Mouse (Mus musculus) lung, adult 2 months (tissue): ENCODE measurements around the gene Katna1. TPM values are rescaled to one million over a fixed set of nuclear protein-coding genes. Genes with fewer than 3 reads are reported as not detected.
"Not testable (repeated sequence)": the region's sequence is repeated elsewhere in the genome, so short reads cannot be mapped to it uniquely, and the experiment has no call there.

Experiments
- DNase-seq: peaks from one replicate; pipeline ENCODE4 v3.0.0; 2022
- H3K4me1 ChIP-seq: fragments of 200-500 bp; 2 replicates; pipeline ENCODE4 v1.6.1; 2011; ENCODE audit warnings: low read length; ENCODE audit not compliant: control insufficient read depth, insufficient read depth
- H3K4me3 ChIP-seq: fragments of 200-500 bp; replicated peaks from 2 replicates; pipeline ENCODE3; 2011; ENCODE audit warnings: low read depth, mild to moderate bottlenecking, control low read depth, low read length; ENCODE audit errors: extremely low read depth
- CTCF ChIP-seq: fragments of 200-500 bp; IDR thresholded peaks from 2 replicates; pipeline ENCODE4 v1.5.1; 2011; ENCODE audit warnings: mild to moderate bottlenecking, low read length, control low read depth; ENCODE audit not compliant: insufficient read depth
- POLR2A ChIP-seq: fragments of 200-500 bp; IDR thresholded peaks from 2 replicates; pipeline ENCODE4 v1.6.1; 2011; ENCODE audit warnings: low read depth, mild to moderate bottlenecking, control low read depth, low read length, borderline replicate concordance; ENCODE audit errors: extremely low read depth
- WGBS: fragments of 180-500 bp; shearing (Covaris S2); methylation state at CpG from one replicate; pipeline ENCODE4 v1.1.7; 2018; 5-methylcytosine and 5-hydroxymethylcytosine counted together
- polyA plus RNA-seq: library from polyadenylated mRNA; depleted of rRNA; stranded (reverse); fragments of >200 nt; gene quantifications from 2 replicates; pipeline ENCODE4 v1.2.3, GENCODE M21; 2012

Katna1 gene
- polyA plus RNA-seq, 1 experiment = 4.6 TPM

GRCm38 (mm10) chr10:7712506-7712905 lies 13.3 kb upstream of the Katna1 start:
- TF ChIP-seq CTCF = no peak
- no peak for TF ChIP-seq POLR2A
- 90% methylated on average over 13 of the region's 13 CpGs for WGBS
- no peak overlapping the region for H3K4me3 ChIP-seq
- no peaks in the 10 kb centered on the region for H3K4me1 ChIP-seq
- DNase-seq = no peak

- no peak overlapping the region for H3K4me3 ChIP-seq
- DNase-seq = no peak
- H3K4me1 ChIP-seq = no peaks in the 10 kb centered on the region
- TF ChIP-seq POLR2A = no peak
- TF ChIP-seq CTCF = no peak
- 71% methylated on average over 7 of the region's 7 CpGs for WGBS
These were observed 10.7 kb upstream of the Katna1 start for GRCm38 (mm10) chr10:7715056-7715455.

GRCm38 (mm10) chr10:7726501-7726812 lies 657 bp downstream of the Katna1 start:
- peak overlapping the region; percentile 91 for H3K4me3 ChIP-seq
- H3K4me1 ChIP-seq = peaks cover 2% of the 10 kb centered on the region; the same call in 1 of the 2 replicates
- TF ChIP-seq CTCF (no peak), POLR2A (no peak)
- DNase-seq = no peak
- 0% methylated on average over 8 of the region's 8 CpGs for WGBS

GRCm38 (mm10) chr10:7727011-7727410 lies 1.2 kb downstream of the Katna1 start:
- no peak for DNase-seq
- TF ChIP-seq POLR2A = no peak
- TF ChIP-seq CTCF = no peak
- 6% methylated on average over 3 of the region's 3 CpGs for WGBS
- Histone ChIP-seq H3K4me1 (peaks cover 2% of the 10 kb centered on the region; the same call in 1 of the 2 replicates), H3K4me3 (no peak overlapping the region)

- no peak for DNase-seq
- TF ChIP-seq CTCF = no peak
- TF ChIP-seq POLR2A = no peak
- peaks cover 2% of the 10 kb centered on the region; the same call in 1 of the 2 replicates for H3K4me1 ChIP-seq
- H3K4me3 ChIP-seq = no peak overlapping the region
These were observed 5.8 kb downstream of the Katna1 start for GRCm38 (mm10) chr10:7731582-7731981.

- DNase-seq = peak; percentile 10
- Histone ChIP-seq H3K4me3 (no peak overlapping the region), H3K4me1 (no peaks in the 10 kb centered on the region)
These were observed 11.3 kb downstream of the Katna1 start for GRCm38 (mm10) chr10:7737122-7737521.

GRCm38 (mm10) chr10:7737914-7738313 lies 12.1 kb downstream of the Katna1 start:
- TF ChIP-seq POLR2A (no peak), CTCF (no peak)
- WGBS = 70% methylated on average over 3 of the region's 3 CpGs
- H3K4me3 ChIP-seq = no peak overlapping the region
- H3K4me1 ChIP-seq = no peaks in the 10 kb centered on the region
- no peak for DNase-seq

More at GRCm38 (mm10) chr10:7737122-7737521, 11.3 kb downstream of the Katna1 start:
- TF ChIP-seq CTCF = no peak
- TF ChIP-seq POLR2A = no peak

GRCm38 (mm10) chr10:7745528-7745927 lies 19.7 kb downstream of the Katna1 start:
- 95% methylated on average over 6 of the region's 6 CpGs for WGBS

GRCm38 (mm10) chr10:7748752-7749151 lies 23.0 kb downstream of the Katna1 start:
- 84% methylated on average over 6 of the region's 6 CpGs for WGBS
- Histone ChIP-seq H3K4me1 (no peaks in the 10 kb centered on the region), H3K4me3 (no peak overlapping the region)
- DNase-seq = no peak
- TF ChIP-seq CTCF = no peak
- no peak for TF ChIP-seq POLR2A

More at GRCm38 (mm10) chr10:7745528-7745927, 19.7 kb downstream of the Katna1 start:
- not testable (repeated sequence) for DNase-seq, H3K4me3 ChIP-seq, H3K4me1 ChIP-seq

- Histone ChIP-seq H3K4me3 (no peak overlapping the region), H3K4me1 (no peaks in the 10 kb centered on the region)
- no peak for DNase-seq
- no peak for TF ChIP-seq POLR2A
- no peak for TF ChIP-seq CTCF
- 90% methylated on average over 2 of the region's 2 CpGs for WGBS
These were observed 31.7 kb downstream of the Katna1 start for GRCm38 (mm10) chr10:7757544-7757943.

GRCm38 (mm10) chr10:7772346-7772745 lies 46.5 kb downstream of the Katna1 start:
- no peak for TF ChIP-seq POLR2A
- TF ChIP-seq CTCF = no peak
- H3K4me1 ChIP-seq = no peaks in the 10 kb centered on the region
- no peak overlapping the region for H3K4me3 ChIP-seq
- WGBS = 96% methylated on average over 4 of the region's 4 CpGs
- no peak for DNase-seq
